Mouse (Mus musculus) embryonic fibroblast, embryonic 13.5 days (primary cell): ENCODE results near the gene Zfp831. TPM values are rescaled to one million over a fixed set of nuclear protein-coding genes. Genes with fewer than 3 reads are reported as not detected.

ENCODE experiments used
- H3K27ac ChIP-seq: 2 replicates; pipeline ENCODE4 v1.5.1; 2012; ENCODE audit warnings: low read length, control low read depth, inconsistent platforms; ENCODE audit not compliant: insufficient read depth
- H3K4me1 ChIP-seq: 2 replicates; pipeline ENCODE4 v1.6.1; 2011; ENCODE audit warnings: low read length; ENCODE audit not compliant: control insufficient read depth, insufficient read depth
- H3K4me3 ChIP-seq: 2 replicates; pipeline ENCODE4 v1.5.1; 2011; ENCODE audit warnings: mild to moderate bottlenecking, control low read depth, low read length; ENCODE audit not compliant: insufficient read depth
- CTCF ChIP-seq: IDR thresholded peaks from 2 replicates; pipeline ENCODE4 v1.5.1; 2011; ENCODE audit warnings: mild to moderate bottlenecking, control low read depth, low read length, moderate library complexity, borderline replicate concordance; ENCODE audit not compliant: insufficient read depth
- POLR2A ChIP-seq: IDR thresholded peaks from 2 replicates; pipeline ENCODE4 v1.6.1; 2011; ENCODE audit warnings: low read depth, mild to moderate bottlenecking, control low read depth, low read length, moderate library complexity
- polyA plus RNA-seq: library from polyadenylated mRNA; stranded (reverse); fragments of >200 nt; gene quantifications from 2 replicates; pipeline ENCODE4 v1.2.4, GENCODE M21; 2011; ENCODE audit warnings: low read depth; ENCODE audit not compliant: missing spikeins, insufficient read length

The Zfp831 gene
- polyA plus RNA-seq, 1 experiment, result not detected

GRCm38 (mm10) chr2:174629299-174629850, 14.0 kb upstream of the Zfp831 start:
- Histone ChIP-seq H3K4me3 (no peak overlapping the region), H3K4me1 (no peaks in the 10 kb centered on the region), H3K27ac (no peak overlapping the region)
- no peak for TF ChIP-seq CTCF
- no peak for TF ChIP-seq POLR2A

GRCm38 (mm10) chr2:174636750-174637149, 6.6 kb upstream of the Zfp831 start:
- Histone ChIP-seq H3K4me3 (no peak overlapping the region), H3K27ac (no peak overlapping the region), H3K4me1 (no peaks in the 10 kb centered on the region)
- TF ChIP-seq POLR2A (no peak), CTCF (no peak)

GRCm38 (mm10) chr2:174644975-174645374, 1.6 kb downstream of the Zfp831 start:
- no peaks in the 10 kb centered on the region for H3K4me1 ChIP-seq
- H3K4me3 ChIP-seq, result no peak overlapping the region
- no peak overlapping the region for H3K27ac ChIP-seq
- TF ChIP-seq POLR2A (no peak), CTCF (no peak)

- H3K4me3 ChIP-seq, result no peak overlapping the region
- no peaks in the 10 kb centered on the region for H3K4me1 ChIP-seq
- TF ChIP-seq CTCF (no peak), POLR2A (no peak)
- no peak overlapping the region for H3K27ac ChIP-seq
Observed at GRCm38 (mm10) chr2:174652864-174653263, 9.5 kb downstream of the Zfp831 start.

- TF ChIP-seq POLR2A (no peak), CTCF (no peak)
- Histone ChIP-seq H3K4me3 (no peak overlapping the region), H3K4me1 (no peaks in the 10 kb centered on the region), H3K27ac (no peak overlapping the region)
Observed at GRCm38 (mm10) chr2:174655341-174655740, 12.0 kb downstream of the Zfp831 start.

- H3K4me1 ChIP-seq, result no peaks in the 10 kb centered on the region
- H3K27ac ChIP-seq, result no peak overlapping the region
- no peak for TF ChIP-seq CTCF
- no peak for TF ChIP-seq POLR2A
- no peak overlapping the region for H3K4me3 ChIP-seq
Observed at GRCm38 (mm10) chr2:174658229-174658844, 15.0 kb downstream of the Zfp831 start.

- Histone ChIP-seq H3K27ac (no peak overlapping the region), H3K4me3 (no peak overlapping the region), H3K4me1 (no peaks in the 10 kb centered on the region)
- no peak for TF ChIP-seq POLR2A
- no peak for TF ChIP-seq CTCF
Observed at GRCm38 (mm10) chr2:174659874-174660273, 16.5 kb downstream of the Zfp831 start.

GRCm38 (mm10) chr2:174660321-174660720, 17.0 kb downstream of the Zfp831 start:
- H3K27ac ChIP-seq, result no peak overlapping the region
- TF ChIP-seq POLR2A (no peak), CTCF (no peak)

GRCm38 (mm10) chr2:174661436-174662171, 18.3 kb downstream of the Zfp831 start:
- no peak overlapping the region for H3K4me3 ChIP-seq
- H3K27ac ChIP-seq, result no peak overlapping the region
- TF ChIP-seq CTCF, result no peak
- no peak for TF ChIP-seq POLR2A
- H3K4me1 ChIP-seq, result no peaks in the 10 kb centered on the region

More at GRCm38 (mm10) chr2:174660321-174660720, 17.0 kb downstream of the Zfp831 start:
- no peaks in the 10 kb centered on the region for H3K4me1 ChIP-seq
- H3K4me3 ChIP-seq, result no peak overlapping the region

GRCm38 (mm10) chr2:174662593-174662992, 19.3 kb downstream of the Zfp831 start:
- TF ChIP-seq CTCF (no peak), POLR2A (no peak)
- H3K4me3 ChIP-seq, result no peak overlapping the region
- no peak overlapping the region for H3K27ac ChIP-seq
- H3K4me1 ChIP-seq, result no peaks in the 10 kb centered on the region

GRCm38 (mm10) chr2:174665404-174665803, 22.1 kb downstream of the Zfp831 start:
- H3K27ac ChIP-seq, result no peak overlapping the region
- H3K4me1 ChIP-seq, result no peaks in the 10 kb centered on the region
- H3K4me3 ChIP-seq, result no peak overlapping the region
- TF ChIP-seq POLR2A, result no peak
- TF ChIP-seq CTCF, result no peak
